Mouse (Mus musculus) mouse embryonic stem cell (cell line): ENCODE measurements around the gene Cmtr1.

ENCODE experiments used
- in situ Hi-C, 2 experiments: fragments of 300-500 bp; cut with MboI; formaldehyde crosslinking; loops; 1 replicate in 1 of 2; 3 replicates in 1 of 2; pipeline ENCODE4 v1.14.3; 2019 to 2020; ENCODE audit warnings: low sequenced_read_pairs in 2 of 2, low pct_unique_long_range_greater_than_20kb in 1 of 2, mixed read lengths in 1 of 2; ENCODE audit not compliant: unreplicated experiment in 1 of 2

The Cmtr1 gene

DNA sequence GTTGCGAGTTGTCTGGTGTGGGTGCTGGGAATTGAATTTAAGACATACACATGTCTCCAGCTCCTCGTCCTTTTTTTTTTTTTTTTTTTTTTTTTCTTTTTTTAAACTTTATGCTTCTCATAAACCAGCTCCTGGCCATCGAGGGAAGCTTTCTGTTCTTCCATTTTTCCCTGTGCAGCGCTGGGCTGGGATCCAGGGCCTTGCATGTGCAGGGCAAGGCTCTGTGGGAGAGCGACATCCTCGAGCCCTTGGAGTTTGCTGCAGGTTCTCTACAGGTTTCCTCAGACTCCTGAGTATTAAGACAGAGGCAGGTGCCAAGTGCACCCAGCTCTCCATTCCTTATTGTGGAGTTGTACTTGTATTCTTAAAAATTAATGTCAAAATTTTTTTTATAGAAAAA lies 1.8 kb downstream of the Cmtr1 start:
- in situ Hi-C loops = no loop called here

DNA sequence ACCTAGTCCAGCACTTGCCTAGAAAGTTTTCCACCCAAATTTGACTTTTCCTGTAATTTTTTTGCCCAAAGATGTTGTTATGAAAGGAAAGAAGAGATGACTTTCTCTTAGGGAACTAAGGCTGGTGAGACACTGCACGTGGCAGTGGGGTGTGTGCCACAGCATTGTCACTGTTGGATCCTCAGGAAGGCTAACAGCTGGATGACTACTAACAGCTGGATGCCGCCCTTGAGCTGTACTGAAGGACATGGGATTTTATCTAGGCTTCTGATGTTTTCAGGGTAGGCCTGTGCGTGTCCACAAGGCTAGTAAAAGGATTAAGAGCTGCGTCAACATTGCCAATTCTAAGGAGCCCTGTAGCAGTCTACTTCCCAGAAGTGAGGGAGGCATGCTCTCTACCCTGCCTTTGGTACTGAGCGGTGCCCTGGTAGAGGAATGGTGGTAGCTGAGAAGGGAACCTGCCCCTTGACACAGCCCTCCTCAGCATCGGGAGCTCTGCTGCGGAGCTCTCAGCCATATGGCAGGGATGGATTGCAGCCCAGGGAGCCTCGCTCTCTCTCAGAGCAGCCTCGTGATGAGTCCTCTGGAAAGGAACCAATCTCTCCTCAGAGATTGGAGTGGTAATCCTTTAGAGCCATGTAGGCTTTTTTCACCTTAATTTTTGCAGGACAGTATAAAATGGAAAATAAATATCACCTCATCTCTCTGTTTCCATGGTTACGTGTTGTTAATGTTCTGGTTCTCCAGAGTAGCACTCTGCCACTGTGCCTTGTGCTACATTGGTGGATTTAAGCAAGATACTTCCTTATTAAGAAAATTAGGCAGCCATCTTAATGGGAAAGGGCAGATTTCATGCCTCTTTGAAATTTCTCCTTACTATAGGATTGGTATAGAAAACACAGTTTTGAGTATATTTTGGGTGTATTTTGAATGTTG lies 7.9 kb downstream of the Cmtr1 start:
- in situ Hi-C loops = no loop called here

DNA sequence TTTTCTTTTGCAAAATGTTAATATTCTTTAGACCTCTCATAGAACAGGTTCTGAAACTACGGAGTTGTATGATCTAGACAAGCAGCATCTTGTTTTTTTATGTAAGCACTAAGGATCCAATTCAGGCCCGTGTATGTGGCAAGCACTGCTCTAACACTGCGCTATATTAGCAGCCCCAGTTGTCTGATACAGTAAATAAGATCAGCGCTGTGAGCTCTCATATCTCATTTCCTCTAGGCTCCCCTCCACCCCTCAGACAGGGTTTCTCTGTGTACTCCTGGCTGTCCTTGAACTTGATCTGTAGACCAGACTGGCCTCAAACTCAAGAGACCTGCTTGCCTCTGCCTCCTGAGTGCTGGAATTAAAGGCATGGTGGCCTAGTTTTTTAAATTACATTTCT lies 8.6 kb downstream of the Cmtr1 start:
- in situ Hi-C loops = no loop called here

DNA sequence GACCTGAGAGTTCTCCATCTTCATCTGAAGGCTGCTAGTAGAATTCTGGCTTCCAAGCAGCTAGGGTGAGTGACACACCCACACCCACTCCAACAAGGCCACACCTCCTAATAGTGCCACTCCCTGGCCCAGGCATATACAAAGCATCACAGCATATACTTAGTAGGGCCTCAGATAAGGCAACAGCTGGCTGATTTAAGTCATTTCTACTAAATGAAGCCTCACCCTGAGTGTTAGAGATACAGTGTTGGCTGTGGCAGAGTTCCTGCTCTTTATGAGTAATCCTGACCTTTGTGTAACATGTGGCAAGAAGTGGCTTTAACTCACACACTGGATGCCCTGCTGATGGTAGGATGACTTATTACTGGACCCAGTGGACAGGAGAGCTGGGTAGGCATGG lies 9.5 kb downstream of the Cmtr1 start:
- in situ Hi-C loops = no loop called here

DNA sequence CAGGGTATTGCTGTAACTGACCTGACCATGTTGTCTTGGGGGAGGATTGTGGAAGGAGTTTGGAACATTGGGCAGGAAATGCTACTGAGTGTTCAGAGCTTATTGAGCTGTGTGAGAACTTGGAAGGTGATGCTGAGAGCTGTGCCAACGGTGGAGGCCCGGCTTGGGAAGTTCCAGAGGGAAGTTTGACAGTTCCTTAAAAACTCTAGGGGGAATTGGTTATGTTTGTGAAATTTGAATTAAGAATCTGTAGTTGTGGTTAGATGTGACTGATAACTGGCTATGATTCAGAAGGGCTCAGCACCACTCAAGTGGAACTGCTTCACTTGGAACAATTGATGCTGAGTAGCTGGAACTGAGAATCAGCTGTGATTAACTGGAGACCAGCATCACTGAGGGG lies 10.6 kb downstream of the Cmtr1 start:
- in situ Hi-C loops = no loop called here

DNA sequence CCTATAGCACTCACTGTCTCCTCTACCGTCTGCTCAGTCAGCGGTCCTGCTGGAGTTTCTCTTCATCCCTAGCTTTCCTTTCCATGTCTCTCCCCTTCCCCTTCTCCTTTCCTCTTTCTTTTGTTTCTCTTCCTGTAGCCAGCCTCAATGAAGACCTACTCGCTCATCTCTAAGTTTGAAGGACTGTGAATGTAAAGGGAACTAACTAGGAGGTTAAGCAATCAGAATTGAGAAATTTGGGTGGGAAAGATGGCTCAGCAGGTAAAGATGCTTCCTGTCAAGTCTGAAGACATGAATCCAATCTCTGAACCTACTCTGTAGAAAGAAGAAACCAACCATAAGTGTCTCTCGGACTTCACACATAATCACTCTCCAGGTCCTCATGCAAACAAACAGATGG lies 12.9 kb downstream of the Cmtr1 start:
- in situ Hi-C loops = no loop called here

DNA sequence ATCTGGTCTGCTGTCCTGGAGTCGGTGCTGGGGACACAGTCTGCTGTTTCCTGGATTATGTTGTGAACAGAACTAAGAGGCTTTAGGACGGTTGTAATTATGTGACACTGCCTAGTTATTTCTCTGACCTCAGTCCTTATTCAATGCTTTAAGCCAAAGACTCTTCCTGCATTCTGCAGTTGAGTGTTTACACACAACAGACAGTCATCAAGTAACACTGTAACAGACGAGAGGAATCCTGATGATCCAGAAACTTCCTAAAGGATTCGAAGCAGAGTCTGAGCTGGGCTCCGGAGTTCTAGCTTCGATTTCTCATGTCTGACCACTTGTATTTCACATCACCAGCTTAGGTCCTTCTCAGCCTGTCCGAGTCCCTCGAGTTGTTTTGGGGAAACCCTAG lies 18.1 kb downstream of the Cmtr1 start:
- in situ Hi-C loops = no loop called here

DNA sequence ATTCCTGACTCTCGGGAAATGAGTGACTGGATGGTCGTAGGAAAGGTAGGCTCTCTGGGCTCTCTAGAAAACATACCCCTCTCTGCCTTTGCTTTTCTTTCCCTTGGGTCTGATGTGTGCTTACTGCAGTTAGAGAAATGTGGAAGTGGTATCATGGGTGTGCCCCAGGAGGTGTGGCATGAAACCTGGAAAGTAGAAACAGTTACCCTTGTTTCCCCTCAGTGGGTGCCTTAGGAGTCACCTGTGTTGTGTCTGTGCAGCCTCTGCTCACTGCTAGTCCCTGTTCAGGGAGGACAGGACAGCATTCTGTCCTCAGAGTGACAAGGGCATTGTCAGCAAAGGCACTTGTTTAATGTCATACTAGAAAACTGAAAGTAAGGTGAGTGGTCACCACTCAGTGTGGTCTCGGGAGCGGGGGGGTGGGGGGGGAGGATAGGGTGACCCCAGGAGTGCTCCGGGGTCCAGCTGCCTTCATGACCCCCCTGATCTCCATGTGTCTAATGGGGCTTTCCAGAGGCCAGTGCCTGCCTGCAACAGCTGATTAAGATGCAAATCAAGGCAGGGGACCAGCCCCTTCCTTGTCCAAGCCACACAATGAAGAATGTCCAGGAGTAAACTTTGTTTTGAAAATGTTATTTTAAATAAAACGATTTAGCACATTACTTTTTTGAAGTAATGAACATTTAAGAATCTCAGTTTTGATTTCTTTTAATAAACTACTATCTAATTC lies 18.8 kb downstream of the Cmtr1 start:
- in situ Hi-C loops = no loop called here

DNA sequence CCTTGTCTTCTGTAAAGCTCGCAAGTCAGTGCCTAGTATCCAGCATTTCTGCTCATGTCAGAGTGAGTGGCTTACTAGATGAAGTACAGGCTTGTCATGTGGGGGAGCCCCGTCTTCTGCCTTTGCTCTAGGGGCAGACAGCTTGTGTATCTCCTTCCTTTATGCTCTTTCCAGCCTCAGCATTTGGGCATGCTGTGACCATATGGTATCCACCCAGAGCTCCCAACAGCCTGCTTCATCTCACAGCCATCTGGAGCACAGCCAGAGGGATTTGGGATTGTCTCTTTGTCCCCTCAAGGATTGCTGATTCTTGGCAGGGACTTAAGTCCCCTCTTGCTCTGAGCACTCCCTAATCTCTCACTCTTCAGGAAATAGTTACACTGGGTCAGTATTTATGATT lies 19.8 kb downstream of the Cmtr1 start:
- in situ Hi-C loops = no loop called here

DNA sequence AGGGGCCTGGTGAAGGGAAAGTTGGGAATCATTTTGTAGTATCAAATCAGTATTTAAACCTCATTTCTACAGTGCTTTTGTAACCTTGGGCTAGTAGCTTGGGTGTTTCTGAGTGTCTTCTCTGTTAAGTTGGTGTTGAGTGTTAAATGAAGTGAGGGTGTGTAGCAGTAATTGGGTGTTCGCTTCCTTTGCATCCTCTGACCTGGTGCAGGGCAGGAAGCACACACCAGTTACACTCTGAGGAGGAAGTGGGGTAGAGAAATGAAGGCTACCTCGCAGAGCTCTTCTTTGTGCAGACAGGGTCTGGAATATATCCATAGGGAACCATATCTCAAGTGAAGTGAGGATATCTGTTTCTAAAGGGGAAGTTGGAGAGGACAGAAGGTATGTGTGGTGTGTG lies 20.5 kb downstream of the Cmtr1 start:
- in situ Hi-C loops = no loop called here

DNA sequence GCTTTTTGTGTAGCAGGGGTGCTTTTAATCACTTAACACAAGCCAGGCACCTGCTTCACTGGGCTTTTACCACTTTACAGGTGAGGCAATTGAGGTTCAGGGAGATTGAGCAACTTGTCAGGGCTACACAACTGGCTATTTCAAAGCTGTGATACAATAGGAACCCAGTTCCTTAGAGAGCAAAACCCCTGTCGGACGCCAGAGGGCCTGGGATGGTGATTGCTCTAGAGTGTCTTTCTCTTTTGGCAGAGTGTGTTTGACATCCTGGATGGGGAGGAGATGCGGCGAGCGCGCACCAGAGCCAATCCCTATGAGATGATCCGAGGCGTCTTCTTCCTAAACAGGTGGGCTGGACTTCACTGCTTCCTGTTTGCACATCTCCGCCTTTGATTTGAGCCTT lies 21.3 kb downstream of the Cmtr1 start:
- in situ Hi-C loops = no loop called here

DNA sequence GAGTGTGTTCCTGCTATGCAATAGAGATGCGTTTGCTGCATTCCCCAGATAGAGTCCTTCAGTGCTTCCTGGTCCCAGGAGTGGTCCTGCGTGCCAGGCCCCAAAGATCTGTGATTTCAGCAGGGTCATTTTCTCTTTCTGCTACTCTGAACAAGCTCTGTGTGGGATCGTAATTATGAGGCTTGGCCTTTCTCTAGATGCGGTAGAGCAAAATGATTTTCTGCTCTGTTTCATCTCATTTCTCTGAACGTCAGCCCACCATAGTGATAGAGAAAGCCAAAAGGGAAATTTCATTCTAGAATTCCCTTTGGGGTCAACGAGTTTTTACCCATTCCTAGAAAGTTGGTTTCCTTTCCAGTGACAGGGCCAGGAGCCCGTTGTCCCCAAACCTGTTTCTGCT lies 21.9 kb downstream of the Cmtr1 start:
- in situ Hi-C loops = no loop called here

DNA sequence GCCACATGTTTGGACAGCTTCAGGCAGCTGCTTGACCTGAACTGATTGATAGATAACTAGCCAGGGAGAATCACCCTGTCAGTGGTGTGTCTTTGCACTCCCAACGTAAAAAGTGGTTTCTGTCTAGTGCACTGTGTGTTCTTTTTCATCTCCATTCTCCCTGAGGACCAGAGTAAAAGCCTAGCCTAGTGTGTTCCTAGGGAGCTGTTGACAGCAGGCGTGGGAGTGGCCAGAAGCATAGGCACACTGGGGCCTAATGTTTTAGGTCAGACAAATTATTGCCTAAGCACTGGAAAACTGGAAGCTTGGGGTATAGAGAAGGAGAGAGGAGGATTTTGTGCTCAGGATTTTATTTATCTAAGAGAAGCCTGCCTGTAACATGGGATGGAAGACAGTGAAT lies 22.7 kb downstream of the Cmtr1 start:
- in situ Hi-C loops = no loop called here

DNA sequence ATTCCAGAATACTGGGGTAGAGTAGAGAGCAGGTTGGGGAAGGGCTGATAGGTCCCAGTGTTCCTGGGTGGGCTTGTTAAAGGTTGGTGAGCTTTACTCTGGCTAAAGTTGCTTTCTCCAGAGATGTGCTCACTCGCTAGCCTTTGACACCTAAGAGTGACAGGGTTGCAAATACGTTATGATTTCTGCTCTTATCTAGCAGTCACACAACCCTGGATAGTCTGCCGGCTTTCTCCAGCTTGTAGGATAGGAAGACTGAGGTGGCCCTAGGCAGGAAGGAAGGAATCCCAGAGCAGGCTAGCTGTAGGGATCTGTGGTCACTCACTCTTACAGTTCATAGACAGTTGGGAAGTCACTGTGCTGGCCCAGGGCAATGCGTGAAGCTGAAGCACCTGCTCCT lies 23.9 kb downstream of the Cmtr1 start:
- in situ Hi-C loops = no loop called here

DNA sequence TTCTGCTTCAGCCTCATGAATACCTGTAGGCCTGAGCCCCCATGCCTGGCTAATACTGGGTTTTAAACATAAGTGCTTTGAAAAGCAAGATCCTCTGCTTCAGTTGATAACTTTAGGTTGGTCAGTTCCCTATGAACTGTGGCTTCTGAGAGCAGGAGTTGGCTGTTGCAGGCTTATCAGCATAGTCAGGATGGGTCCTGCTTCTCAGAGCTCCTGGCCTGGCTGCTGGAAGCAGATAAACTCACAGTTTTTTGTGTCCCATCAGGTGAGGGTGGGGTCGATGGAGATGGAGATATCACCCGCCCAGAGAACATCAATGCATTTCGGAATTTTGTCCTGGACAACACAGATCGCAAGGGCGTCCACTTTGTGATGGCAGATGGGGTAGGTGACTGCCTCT lies 26.4 kb downstream of the Cmtr1 start:
- in situ Hi-C loops = no loop called here

DNA sequence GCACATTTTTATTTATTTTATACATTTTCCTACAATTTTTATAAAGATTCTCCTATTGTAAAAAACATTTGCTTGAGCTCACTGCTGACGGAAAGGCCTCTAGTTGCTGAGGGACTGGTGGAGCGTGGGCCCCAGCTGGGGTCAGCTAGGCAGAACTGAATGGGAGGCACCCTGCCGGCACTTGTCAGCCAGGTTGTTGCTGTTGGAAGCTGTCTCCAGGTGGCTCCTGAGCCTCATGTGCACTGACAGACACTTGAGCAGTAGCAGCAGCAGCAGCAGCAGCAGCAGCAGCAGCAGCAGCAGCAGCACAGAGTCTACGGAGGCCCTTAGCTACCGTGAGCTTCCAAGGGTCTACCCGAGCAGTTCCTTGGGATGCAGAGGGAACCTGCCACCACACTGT lies 27.0 kb downstream of the Cmtr1 start:
- in situ Hi-C loops = no loop called here

DNA sequence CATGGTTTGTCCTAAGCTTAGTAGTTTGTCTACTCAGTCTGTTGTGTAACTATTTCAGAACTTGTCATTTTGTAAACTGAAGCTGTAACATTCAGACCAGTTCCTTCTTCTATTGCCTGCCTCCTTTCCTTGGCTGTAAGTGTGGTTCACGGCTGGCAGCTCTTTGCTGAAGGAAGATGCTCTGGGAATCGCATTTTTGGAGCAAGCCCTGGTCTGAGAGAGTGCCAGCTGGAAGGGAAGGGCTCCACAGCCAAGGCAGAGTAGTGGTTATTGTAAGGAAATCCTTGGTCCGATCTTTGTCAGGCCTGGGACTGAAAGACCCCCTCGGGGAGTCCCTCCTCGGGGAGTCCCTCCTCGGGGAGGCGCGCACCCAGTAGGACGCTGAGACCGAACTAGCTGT lies 28.2 kb downstream of the Cmtr1 start:
- in situ Hi-C loops = no loop called here

DNA sequence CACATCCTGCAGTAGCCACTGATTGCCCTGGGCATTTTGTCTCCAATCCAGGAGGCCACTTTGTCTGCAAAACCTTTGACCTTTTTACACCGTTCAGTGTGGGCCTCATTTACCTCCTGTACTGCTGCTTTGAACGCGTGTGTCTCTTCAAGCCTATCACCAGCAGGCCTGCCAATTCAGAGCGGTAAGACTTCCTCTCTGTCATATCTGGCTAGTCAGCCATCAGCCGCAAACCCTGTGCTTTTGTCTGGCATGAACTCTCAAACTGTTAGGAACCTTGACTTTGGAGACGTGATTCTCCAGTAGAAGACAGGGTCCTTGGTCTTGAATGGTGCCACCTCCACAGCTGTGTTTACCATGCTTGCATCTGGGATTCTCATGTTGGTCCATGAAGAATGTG lies 29.9 kb downstream of the Cmtr1 start:
- in situ Hi-C loops = no loop called here

DNA sequence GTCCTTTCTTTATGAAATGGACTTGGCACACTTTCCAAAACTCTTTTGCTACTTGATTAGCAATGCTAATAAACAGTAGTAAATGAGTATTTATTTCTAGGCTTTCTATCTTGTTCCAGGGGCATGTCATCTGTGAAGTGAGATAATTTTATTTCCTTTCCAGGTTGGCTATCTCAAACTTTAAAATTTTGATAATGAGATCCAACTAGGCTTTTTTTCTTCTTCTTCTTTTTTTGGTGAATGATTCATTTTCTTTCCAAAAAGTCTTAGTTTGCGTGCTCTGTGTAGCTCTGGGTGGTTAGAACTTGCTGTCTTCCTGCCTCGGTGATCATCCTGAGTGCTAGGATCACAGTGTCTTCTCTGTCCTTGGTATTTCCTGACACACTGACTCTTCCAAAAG lies 32.4 kb downstream of the Cmtr1 start:
- in situ Hi-C loops = no loop called here

DNA sequence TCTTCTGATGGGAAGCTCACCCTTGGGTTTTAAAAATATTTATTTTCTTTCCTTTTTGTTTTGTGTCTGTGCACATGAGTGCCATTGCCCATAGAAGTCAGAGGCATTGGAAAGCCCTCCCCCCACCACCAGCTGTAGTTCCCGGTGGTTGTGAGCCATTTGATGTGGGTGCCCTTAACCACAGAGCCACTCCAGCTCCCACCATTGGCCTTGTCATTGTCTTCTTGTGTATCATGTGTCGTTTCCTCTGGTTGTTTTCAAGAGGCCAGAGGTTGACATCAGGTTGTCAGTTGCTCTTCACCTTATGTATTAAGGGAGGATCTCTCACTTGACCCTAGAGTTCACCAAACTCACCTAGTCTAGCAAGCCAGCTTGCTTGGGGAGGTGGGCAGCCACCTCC lies 33.2 kb downstream of the Cmtr1 start:
- in situ Hi-C loops = no loop called here
